Mouse (Mus musculus): ENCODE data around the gene Nr1h5. TPM values are rescaled to one million over a fixed set of nuclear protein-coding genes. Genes with fewer than 3 reads are reported as not detected.

The Nr1h5 gene
- total and polyA plus RNA-seq, 3 experiments, result 0.03 TPM; not detected in 2

Other genes starting within 250 kb of the Nr1h5 start
- not detected in 2 replicates for gene Tspan2, start 229.6 kb downstream of the Nr1h5 start, total RNA-seq (2012; rRNA removed)
- gene Tspan2, start 229.6 kb downstream of the Nr1h5 start, polyA plus RNA-seq (2012; ENCODE audit: insufficient read depth in 1 of 2, insufficient read length in 2 of 2, low read depth in 1 of 2, low replicate concordance in 2 of 2, missing spikeins in 1 of 2), result not detected
- gene Tshb, start 181.4 kb downstream of the Nr1h5 start, total RNA-seq (2012; rRNA removed), result not detected in 2 replicates
- not detected for gene Tshb, start 181.4 kb downstream of the Nr1h5 start, polyA plus RNA-seq (2012; ENCODE audit: insufficient read depth in 1 of 2, insufficient read length in 2 of 2, low read depth in 1 of 2, low replicate concordance in 2 of 2, missing spikeins in 1 of 2)
- gene Sycp1, start 28.0 kb downstream of the Nr1h5 start, total RNA-seq (2012; rRNA removed), result 0.08 TPM in 1 of 2 replicates, not detected in the other
- 1 to 10 TPM in 1 of 2 experiments, not detected in 1; 4.3 TPM for gene Sycp1, start 28.0 kb downstream of the Nr1h5 start, polyA plus RNA-seq (2012; ENCODE audit: insufficient read depth in 1 of 2, insufficient read length in 2 of 2, low read depth in 1 of 2, low replicate concordance in 2 of 2, missing spikeins in 1 of 2)
- gene Sike1, start 31.6 kb upstream of the Nr1h5 start, total RNA-seq (2012; rRNA removed), result 15.7 and 18.2 TPM in 2 replicates
- gene Sike1, start 31.6 kb upstream of the Nr1h5 start, polyA plus RNA-seq (2012; ENCODE audit: insufficient read depth in 1 of 2, insufficient read length in 2 of 2, low read depth in 1 of 2, low replicate concordance in 2 of 2, missing spikeins in 1 of 2), result 10 to 100 TPM in 1 of 2 experiments, not detected in 1; 27.0 TPM
- 189 and 197 TPM in 2 replicates for gene Csde1, start 56.3 kb upstream of the Nr1h5 start, total RNA-seq (2012; rRNA removed)
- gene Csde1, start 56.3 kb upstream of the Nr1h5 start, polyA plus RNA-seq (2012; ENCODE audit: insufficient read depth in 1 of 2, insufficient read length in 2 of 2, low read depth in 1 of 2, low replicate concordance in 2 of 2, missing spikeins in 1 of 2), result 100 to 1,000 TPM; 142 to 202 TPM
- gene Nras, start 94.2 kb upstream of the Nr1h5 start, total RNA-seq (2012; rRNA removed), result 92.0 and 95.9 TPM in 2 replicates
- gene Nras, start 94.2 kb upstream of the Nr1h5 start, polyA plus RNA-seq (2012; ENCODE audit: insufficient read depth in 1 of 2, insufficient read length in 2 of 2, low read depth in 1 of 2, low replicate concordance in 2 of 2, missing spikeins in 1 of 2), result 100 to 1,000 TPM in 1 of 2 experiments, 10 to 100 TPM in 1; 95.3 to 193 TPM
- 0.08 TPM in 1 of 2 replicates, not detected in the other for gene Ampd1, start 109.9 kb upstream of the Nr1h5 start, total RNA-seq (2012; rRNA removed)
- gene Ampd1, start 109.9 kb upstream of the Nr1h5 start, polyA plus RNA-seq (2012; ENCODE audit: insufficient read depth in 1 of 2, insufficient read length in 2 of 2, low read depth in 1 of 2, low replicate concordance in 2 of 2, missing spikeins in 1 of 2), result under 1 TPM in 1 of 2 experiments, not detected in 1; 0.18 TPM
- 5.0 and 5.2 TPM in 2 replicates for gene Dennd2c, start 138.5 kb upstream of the Nr1h5 start, total RNA-seq (2012; rRNA removed)
- gene Dennd2c, start 138.5 kb upstream of the Nr1h5 start, polyA plus RNA-seq (2012; ENCODE audit: insufficient read depth in 1 of 2, insufficient read length in 2 of 2, low read depth in 1 of 2, low replicate concordance in 2 of 2, missing spikeins in 1 of 2), result 1 to 10 TPM in 1 of 2 experiments, not detected in 1; 8.0 TPM
- 115 and 117 TPM in 2 replicates for gene Bcas2, start 207.5 kb upstream of the Nr1h5 start, total RNA-seq (2012; rRNA removed)
- gene Bcas2, start 207.5 kb upstream of the Nr1h5 start, polyA plus RNA-seq (2012; ENCODE audit: insufficient read depth in 1 of 2, insufficient read length in 2 of 2, low read depth in 1 of 2, low replicate concordance in 2 of 2, missing spikeins in 1 of 2), result 100 to 1,000 TPM in 1 of 2 experiments, not detected in 1; 166 TPM

Data from MEL (cell line).